Mouse (Mus musculus): ENCODE results near the gene Rassf8. TPM values are rescaled to one million over a fixed set of nuclear protein-coding genes. Genes with fewer than 3 reads are reported as not detected.
A peak's percentile ranks its signal among the peaks of the same experiment; 100 is the strongest.

The Rassf8 gene
- total RNA-seq, 2 experiments from 2014 or later, result 79.1 to 106 TPM

DNA sequence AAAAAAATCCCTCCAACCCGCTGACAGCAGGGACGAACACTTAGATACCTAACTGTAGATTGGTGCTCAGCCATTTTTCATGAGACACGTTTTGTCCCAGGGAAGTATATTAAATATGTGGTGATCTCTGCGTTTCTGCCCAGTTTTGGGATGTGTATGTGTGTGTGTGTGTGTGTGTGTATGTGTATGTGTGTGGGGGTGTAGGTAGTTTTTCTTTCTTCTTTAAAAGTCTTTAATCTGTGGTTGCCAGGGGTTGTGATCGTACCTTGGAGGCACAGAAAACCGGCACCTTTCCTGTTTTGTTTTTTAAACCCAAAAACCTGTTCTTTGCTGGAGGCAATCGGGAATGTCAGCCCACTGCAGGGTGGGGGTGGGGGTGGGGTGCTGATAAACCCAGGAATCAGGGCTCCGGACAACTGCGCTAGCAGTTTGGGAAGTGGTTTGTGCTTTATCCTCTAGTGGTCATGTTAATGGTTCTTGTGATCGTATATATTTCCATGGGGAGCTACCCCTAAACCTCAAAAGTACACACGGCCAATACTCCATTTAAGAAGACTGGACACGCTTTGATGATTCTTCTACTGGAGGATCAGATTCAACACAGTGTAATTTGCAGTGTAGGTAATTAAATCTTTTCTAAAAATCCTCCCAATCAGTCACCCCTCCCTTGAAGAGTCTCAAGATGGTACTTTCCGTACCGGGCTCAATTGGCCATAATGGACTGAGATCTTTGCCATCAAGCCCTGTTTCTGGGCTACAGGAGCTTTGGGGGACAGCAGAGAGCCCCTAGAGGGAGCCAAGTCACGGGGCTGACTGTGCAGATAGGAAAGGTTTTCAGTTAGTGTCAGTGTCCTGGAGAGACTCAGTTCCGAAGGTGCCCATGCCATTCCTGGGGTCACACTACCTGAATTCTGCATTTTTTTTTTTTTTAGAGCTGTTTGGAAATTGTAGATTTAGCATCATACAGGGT is 1.4 kb downstream of the Rassf8 start:
- DNase-seq, result peak; percentile 51

DNA sequence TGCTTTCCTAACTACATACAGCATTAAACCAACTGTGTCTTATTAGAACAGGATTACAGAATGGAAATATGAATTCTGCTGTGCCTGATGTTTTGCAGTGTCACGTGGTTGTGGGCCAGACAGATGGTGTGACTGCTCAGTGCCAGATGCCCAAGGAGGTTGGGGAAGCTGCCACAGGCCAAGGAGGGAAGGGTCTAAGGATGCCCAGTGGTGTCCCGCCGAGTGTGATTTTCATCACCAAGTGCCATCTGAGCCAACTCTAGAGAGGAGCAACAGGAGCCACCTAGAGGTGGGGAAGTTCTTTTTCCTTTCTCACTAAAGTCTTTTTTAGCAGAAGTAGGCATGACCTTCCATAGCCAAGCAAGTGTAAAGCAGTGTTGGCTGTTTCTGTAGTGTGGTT is 3.8 kb downstream of the Rassf8 start:
- no peak for DNase-seq

DNA sequence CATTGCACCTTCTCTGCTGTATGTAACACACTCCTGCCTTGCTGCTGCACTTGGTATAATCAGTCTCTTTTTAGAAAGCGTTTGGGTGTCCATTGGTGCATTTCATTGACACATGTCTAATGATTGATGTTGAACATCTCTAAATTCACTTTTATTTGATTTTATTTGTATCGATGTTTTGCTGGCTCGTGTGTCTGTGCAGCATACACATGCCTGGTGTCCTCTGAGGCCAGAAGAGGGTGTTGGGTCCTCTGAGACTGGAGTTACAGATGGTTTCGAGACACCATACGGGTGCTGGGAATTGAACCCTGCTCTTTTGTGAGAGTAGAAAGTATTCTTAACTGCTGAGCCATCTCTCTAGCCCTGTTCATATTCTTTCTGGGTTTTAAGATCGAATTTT is 6.7 kb downstream of the Rassf8 start:
- no peak for DNase-seq

DNA sequence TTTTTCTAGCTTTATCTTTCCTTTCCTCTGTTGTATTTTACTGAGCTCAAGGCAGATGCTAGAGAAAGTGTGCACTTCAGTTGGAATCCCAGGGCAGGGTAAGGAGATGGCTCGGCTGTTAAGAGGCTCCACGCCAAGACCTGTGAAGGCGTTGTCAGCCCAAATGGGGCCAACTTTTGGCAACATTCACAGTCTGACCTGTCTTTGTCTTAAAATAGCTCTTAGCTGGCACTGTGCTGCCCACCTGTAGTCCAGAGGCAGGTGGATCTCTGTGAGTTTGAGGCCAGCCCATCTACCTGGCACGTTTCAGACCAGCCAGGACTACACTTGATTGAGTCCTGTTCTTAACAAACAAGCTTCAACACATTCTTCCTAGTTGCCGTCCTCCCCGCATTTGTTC is 7.9 kb downstream of the Rassf8 start:
- DNase-seq, result no peak

DNA sequence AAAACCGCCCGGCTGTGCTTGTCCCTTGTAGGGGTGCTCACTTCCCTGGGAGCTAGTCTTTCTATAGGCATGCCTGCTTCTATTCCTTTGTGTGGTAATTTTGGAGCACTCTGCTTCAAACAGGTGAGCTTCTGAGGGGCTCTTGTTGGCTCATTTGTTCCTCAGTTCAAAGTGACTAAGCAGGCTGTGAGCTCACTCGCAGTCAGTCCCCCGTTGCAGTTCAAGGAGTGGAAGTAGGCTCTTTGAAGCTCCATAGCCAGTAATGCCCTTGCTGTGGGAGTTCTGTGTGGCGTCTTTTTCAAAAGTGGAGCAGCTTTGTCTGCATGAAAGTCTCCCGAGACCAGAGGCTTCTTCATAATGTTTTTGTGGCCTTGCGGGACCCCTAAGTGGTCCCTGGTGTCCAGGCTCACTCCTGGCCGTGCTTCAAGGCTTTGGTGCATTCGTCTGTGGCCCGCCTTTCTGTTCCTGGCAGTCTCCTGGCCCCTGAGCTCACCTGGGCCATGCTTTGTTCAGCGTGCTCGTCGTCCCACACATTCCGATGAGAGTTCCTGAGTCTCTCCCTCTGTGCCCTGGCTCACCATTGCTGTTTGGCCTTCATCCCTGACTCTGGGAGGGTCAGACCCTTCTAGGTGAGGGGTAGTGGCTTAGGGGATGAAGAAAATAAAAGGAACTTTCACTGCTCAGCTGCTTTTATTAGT is 9.5 kb downstream of the Rassf8 start:
- no peak for DNase-seq

DNA sequence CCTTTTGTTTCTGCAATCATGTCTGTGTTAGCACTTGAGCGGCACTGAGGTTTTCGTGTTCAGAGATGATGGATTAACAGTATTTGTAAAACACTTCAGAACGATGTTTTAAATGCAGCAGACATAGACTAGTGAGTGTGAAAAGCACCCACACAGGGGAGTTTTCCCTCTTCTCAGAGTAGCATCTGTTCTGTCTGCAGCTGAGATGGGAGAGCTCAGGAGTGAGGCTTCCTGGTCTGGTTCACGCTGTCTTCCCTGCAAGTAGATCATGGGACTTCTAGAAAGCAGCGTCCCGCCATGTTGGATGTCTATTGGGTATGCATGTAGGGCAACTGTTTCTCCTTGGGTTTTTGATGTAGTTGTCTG is 10.1 kb downstream of the Rassf8 start:
- DNase-seq, result no peak

DNA sequence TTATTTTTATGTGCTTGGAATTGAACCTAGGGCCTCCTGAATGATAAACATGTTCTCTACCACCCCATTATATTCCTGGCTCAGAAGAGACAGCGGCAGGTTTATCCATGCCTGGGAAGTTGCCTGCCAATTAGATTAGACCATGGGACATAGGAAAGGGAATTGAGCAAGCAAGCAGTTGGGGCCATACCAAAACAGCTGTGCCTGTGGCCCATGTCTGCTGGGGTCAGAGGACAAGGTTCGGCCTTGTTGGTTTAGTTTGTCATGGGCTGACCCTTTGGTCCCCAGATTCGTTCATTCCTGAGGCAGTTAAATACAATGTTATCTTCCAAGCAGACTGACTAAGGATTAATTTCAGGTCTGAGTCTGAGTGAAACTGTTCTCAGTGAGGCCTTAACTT is 10.8 kb downstream of the Rassf8 start:
- DNase-seq, result no peak

DNA sequence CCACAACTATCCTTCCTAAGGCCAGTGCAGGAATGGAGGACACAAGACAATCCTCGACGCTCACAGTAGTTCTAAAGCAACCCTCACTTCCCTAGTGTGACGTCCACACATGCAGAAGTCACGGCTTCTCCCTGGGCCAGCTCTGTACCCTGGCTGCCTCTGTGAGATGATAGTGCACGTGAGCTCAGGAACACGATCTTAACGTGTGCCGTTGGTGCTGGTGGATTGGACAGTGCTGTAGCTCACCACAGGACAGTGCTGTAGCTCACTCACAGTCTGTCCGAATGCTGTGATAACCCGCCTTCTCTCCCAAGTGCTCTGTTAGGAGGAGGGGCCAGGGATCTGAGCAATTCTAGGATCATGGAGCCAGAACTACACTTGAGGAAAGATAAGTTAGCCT is 12.1 kb downstream of the Rassf8 start:
- no peak for DNase-seq

DNA sequence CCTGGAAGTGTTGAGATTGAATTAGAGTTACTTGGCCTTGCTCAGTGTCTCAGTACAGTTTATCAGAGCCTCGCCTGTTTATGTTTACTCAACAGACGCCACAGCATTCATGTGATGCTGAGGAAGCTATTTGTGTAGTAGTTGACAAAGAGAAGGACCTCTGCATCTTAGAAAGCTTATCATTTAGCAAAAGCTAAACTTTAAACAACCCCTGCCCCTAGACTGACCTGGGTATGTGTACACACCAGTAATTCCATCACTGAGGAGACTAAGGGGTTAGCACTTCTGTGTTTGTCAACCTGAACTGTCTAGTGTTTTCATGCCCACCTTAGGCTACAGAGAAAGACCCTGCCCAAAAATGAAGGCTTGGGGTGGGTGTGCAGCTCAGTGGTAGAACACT is 12.9 kb downstream of the Rassf8 start:
- DNase-seq, result no peak

DNA sequence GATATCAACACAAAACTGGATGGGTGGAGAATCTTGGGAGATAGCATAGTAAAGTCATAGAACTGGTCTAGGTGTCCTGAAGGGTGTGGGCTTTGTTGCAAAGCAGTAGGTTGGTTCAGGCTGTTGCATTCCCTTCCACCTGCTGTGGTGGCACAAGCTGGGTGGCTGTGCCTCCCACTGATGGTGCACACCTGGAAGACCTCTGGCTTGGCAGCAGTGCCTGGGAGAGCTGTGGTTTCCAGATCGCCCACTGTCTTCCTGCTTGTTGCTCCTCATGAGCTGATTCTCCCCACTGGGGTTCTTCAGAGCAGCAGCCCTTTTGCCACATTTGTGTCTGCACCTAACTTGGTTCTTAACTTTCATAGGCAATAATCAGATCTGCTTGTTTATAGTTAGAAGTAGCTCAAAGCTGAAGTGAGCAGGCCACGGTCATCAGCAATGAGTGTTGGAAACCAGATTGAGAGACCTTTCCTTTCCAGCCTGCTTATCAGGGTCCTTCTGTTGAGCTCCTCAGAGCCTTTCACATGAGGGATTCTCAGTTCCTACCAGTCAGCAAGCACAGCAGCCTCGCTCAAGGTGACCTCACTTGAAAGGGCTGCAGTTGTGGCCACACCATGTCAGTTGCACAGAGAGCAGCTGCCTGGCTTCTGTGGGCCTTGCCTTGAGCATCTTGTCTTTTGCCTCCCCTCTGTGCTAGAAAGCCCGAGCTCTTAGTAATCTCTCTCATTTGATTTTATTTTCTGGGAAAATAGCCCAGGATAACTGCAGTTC is 13.9 kb downstream of the Rassf8 start:
- DNase-seq, result peak; percentile 53 to 59

DNA sequence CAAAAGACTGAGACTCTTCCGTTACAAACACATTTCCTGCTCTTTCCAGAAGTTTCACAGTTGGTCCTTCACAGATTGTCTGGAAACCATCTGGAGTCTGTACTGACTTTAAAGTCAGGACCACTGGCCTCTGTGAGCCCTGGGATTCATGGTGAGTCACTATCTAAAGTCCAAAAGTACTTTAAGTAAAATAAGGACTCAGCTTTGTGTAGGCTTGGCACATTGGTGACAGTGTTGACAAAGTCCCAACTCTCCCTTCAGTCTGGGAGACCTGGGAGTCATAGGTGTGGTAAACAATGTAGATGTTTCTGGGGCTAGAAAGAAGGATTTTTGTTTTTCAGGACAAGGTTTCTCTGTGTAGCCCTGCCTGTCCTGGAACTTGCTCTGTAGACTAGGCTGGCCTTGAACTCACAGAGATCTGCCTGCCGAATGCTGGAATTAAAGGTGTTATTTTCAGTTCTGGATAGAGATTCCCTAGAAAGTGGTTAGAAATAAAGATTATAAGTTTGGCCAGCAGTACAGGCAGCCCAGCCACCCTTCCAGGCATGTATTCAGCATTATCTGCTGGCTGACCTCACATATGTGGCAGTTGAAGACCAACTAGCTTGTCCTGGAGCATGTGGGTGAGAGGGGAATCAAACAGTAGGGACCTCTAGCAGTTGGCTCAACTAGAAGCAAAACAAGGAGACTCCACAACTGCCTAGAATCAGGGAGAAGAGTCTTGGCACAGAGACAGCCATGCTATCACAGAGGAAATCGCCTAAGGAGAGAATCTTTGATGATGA is 14.8 kb downstream of the Rassf8 start:
- no peak for DNase-seq

DNA sequence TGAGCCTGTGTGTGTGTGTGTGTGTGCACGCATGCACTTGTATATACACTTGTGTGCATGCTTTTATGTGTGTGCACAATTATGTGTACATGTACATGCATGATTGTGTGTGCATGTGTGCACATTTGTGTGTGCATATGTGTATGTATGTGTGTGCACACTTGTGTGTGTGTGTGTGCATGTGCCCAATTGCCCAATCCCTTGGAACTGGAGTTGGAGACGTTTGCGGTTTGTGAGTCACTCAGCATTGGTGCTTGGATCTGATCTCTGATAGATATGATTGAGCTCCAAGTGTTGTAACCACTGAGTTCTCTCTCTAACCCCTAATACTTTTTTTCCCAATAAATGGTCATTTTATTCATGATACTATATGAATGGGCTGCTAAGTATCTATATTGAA is 15.5 kb downstream of the Rassf8 start:
- peak in 1 of 2 experiments; percentile 56 for DNase-seq

DNA sequence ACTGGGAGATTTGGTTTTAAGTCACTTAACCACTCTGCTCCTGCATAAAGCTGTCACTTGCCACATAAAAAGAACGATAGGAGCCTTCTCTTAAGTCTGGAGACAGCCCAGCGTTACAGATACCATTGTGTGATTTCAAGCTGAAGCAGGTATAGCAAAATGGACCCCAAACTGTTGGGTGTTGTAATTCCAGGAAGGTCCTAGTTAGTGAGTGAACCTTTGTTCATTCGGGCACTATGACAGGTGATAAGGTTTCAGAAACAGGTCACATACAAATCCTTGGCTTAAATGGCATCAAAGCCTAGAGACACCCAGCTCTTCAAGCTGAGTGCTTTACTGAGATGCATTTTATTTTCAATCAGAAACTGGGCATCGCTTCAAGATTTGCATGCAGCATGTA is 16.5 kb downstream of the Rassf8 start:
- no peak for DNase-seq

DNA sequence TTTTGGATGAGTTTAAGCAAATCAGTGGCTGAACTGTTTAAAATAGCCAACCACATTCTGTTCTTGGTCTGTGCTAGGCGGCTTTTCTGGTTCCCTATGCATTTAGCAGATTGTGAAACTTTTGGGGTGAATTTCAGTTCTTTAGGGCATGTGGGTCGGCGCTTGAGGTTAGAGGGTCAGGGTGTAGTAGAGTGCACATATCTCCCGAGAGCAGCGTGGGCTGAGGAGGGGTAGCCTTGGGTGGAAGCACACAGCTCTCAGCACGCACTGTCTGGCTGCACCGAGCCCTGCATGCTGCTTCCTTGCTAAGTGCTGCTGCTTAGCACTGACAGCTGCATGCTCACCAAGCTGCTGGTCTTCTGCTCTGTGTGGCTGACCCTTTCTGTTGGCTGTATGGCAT is 18.5 kb downstream of the Rassf8 start:
- DNase-seq, result no peak

DNA sequence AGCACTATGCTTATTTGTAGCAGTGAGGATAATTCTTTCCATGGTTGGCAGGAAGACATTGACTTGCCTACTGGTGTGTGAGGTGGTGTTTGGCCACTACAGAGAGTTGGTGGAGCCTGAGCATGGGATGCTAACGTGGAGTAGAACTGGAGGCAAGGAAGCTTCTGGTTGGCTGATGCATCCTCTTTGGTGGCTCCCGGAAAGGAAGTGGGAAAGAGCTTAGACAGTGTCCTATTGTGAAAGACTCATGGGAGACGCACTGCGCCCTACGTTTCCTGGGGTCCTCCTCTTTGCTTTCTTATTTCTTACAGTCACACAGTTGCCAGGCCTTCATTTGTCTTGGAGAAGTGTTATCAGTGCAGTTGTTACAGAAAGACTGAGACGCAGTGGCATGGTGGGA is 20.4 kb downstream of the Rassf8 start:
- DNase-seq, result no peak

DNA sequence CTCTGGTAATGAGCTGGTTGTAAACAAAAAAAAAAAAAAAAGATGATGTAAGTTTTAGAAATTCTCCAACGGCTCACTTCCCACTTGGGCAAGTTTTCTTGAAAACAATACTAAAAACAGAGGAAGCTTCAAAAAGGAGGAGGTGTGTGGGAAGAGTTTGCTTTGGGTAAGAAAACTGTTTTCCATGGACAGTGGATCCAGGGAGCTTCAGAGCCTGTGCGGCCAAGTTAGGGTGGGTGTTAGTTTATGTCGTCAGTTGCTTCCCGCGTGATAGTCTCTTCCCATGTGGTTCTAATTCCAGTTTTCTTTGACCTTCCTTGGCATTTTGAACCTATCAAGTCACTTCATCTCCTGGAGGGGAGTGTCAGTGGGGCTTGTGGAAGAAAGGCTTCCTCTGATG is 21.1 kb downstream of the Rassf8 start:
- DNase-seq, result no peak

DNA sequence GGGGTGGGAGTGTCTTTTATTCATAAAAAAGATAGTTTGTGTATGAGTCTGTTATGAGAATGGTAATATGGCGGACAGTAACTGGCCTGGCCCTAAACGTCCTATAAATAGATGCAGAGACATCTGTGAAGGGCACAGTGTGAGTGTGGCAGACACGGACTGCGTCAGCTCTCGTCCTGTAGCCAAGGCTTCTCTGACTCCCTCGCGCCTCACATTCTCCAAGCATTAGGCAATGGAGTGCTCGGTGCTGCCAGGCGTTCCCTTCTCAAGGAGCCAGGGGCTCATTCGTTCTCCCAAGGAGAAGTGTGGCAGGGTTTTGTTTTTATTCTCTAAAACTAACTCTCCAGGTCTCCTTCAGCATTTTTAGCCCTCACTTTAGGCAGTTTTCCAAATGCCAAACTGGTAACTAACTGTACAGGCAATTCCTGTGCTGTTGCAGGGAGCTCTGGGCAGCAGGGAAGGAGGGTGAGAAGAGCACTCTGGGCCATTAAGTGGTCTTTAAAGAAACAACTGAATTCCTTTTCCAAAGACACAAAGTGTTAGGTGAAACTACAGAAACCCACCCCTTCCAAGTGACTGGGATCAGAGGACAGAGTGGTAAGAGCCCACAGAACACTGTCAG is 22.2 kb downstream of the Rassf8 start:
- peak; percentile 84 to 85 for DNase-seq

DNA sequence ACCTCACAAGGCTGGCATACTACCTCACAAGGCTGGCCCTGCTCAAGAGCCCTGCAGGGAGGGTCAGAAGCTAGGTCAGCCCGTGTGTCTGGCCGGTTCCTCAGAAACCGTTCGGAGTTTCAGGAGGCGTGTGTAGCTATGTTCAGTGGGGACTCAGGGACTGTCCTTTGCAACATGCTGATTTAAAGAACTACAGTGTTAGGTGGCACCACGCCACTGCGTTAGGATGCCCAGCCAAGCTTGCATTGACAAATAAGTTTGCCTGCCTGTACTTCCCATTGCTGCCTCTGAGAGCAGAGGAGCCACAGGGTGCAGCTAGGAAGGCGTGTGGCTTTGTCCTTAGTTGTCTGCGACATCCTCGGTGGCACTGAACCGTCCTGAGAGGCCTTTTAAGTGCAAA is 23.3 kb downstream of the Rassf8 start:
- no peak for DNase-seq

DNA sequence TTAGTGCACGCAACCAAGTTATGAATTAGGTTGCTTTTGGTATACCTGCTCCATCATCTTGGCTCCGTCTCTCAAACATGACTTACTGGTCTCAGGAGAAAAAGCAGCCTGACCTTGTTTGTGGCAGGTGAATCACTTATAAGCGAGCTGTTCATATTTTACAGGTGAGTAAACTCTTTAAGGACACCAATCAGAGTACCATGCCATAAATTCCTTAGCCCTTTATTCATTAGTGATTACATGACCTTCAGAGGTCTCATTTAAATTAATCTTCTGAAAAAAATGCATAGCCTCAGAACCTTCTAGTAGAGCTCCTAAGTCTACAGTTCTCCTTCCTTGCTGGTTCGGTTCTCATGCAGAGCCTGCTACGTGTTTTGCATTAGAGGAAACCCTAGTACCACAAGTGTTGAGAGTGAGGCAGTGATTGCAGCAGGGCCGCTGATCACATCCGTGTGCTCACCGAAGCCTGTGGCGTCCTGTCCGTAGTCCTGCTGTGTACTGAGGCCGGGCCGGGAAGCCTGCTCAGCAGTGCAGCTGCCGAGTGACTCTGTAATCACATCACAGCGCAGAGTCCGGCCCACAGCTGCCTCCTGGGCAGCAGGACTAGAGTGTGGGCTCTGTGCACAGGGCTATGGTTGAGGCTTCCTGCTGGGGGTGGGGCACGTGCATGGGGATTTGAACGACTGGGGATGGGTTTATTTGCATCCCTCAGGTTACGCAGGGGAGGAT is 23.9 kb downstream of the Rassf8 start:
- DNase-seq, result no peak

DNA sequence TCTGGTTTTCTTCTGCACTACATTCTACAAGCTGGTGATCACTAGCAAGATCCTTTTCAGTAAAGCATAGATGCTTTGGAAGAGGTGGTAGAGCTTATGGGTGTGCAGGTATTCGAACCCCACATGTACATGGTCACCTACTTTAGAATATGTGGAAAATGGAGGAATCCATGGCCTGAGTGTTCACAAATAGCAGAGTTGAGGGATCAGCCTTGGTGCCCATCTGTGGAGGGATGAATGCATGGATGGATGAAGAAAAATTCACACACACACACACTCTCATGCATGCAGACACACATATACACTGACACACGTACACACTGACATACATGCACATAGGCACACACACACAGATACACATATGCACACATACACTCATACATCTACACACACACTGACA is 27.9 kb downstream of the Rassf8 start:
- no peak for DNase-seq

DNA sequence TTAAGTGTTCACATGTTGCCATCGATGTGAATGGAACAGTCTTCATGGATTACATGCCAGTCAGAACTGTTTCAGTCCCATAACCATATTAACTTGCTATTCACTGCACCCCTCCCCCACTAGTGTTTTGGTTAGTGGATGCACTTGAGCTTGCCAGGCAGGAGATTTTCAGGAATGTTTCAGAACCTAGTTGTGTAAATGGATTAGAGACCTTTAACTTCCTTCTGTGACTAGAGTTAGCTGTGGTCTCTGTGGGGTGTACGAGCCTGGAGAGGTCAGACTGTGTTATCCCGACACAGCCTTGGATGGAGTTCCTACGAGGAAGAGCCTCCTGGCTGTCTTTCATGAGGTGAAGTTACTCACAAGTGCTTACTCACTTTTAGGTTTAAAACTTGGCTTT is 29.7 kb downstream of the Rassf8 start:
- DNase-seq, result no peak
